Comparison of ENCODE assay signal across 12 mouse cellular contexts in the genomic region with DNA sequence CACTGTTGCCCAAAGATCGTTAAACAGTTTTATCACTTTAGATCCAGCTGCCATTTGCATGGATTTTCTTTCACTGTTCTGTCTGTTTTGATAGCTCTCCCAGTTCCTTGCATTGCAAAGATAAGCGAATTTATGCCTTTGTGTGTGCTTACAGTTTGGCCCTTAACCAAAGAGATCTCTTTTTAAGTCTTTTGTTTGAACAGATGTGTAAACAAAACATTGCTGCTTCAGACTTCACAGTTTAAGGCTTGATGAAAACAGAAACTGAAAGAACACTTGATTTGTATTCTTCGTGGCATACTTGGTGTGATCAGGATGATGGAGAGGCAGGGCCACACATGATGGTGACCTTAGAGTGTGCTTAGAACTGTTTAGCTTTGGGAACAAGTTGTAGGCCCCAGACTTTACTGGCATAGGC.
DNase-seq lines count a peak whose midpoint lies in the region; ATAC-seq lines count a peak whose summit lies in the region.
"Had no signal": no experiment of that assay in that cellular context is flagged by ENCODE, and none has a peak within 500 bp of the region (broad histone marks: within the 10 kb centered on the region; RNA-seq: fewer than 3 reads in every experiment).

No protein-coding gene starts in this region.

- H3K9ac ChIP-seq in forebrain, embryonic 14.5 days (ENCODE audit: low read length): no peak overlapping the region
- no peak overlapping the region for H3K9ac ChIP-seq in forebrain, embryonic 16.5 days (replicated peaks; ENCODE audit: low read depth, low read length)
- no peak overlapping the region for H3K9ac ChIP-seq in liver, embryonic 16.5 days (ENCODE audit: low read depth, low read length)
- H3K9ac ChIP-seq: heart, embryonic 15.5 days; hindbrain, embryonic 15.5 days; midbrain, embryonic 13.5 days had no signal

- H3K36me3 ChIP-seq in forebrain, embryonic 14.5 days (ENCODE audit: control insufficient read depth, insufficient read depth, low read length): 0 out of 2 replicates have a peak, but pooled peaks cover 5% of the 10 kb centered on the region
- no peaks in the 10 kb centered on the region for H3K36me3 ChIP-seq in forebrain, embryonic 16.5 days (ENCODE audit: control insufficient read depth, insufficient read depth)
- no peaks in the 10 kb centered on the region for H3K36me3 ChIP-seq in liver, embryonic 16.5 days (ENCODE audit: control insufficient read depth, insufficient read depth)

- H3K4me2 ChIP-seq in forebrain, embryonic 14.5 days (ENCODE audit: low read length): no peak overlapping the region
- H3K4me2 ChIP-seq in forebrain, embryonic 16.5 days (ENCODE audit: low read length): no peak overlapping the region
- peak overlapping the region; percentile 14; the same call in 1 of the 2 replicates for H3K4me2 ChIP-seq in liver, embryonic 16.5 days (ENCODE audit: low read depth, low read length)
- H3K4me2 ChIP-seq: heart, embryonic 15.5 days; hindbrain, embryonic 15.5 days; midbrain, embryonic 13.5 days had no signal

- no peak overlapping the region for H3K27ac ChIP-seq in forebrain, embryonic 14.5 days (ENCODE audit: low read depth, low read length)
- no peak overlapping the region for H3K27ac ChIP-seq in forebrain, embryonic 16.5 days (ENCODE audit: low read length)
- H3K27ac ChIP-seq in liver, embryonic 16.5 days (ENCODE audit: low read length): peak overlapping the region; percentile 52
- H3K27ac ChIP-seq: heart, embryonic 15.5 days; hindbrain, embryonic 15.5 days; midbrain, embryonic 13.5 days had no signal

- 0 out of 2 replicates have a peak, but pooled peaks cover 2% of the 10 kb centered on the region for H3K4me1 ChIP-seq in forebrain, embryonic 14.5 days (ENCODE audit: control insufficient read depth, insufficient read depth, low read length)
- H3K4me1 ChIP-seq in forebrain, embryonic 16.5 days (replicated peaks; ENCODE audit: control insufficient read depth, insufficient read depth, low read length): no peaks in the 10 kb centered on the region
- H3K4me1 ChIP-seq in liver, embryonic 16.5 days (ENCODE audit: control insufficient read depth, low read depth, low read length): peaks cover 13% of the 10 kb centered on the region
- H3K4me1 ChIP-seq: heart, embryonic 15.5 days; hindbrain, embryonic 15.5 days; midbrain, embryonic 13.5 days had no signal

- DNase-seq in forebrain, embryonic 14.5 days (ENCODE audit: low spot score): peak; percentile 25
- DNase-seq in CD4-positive helper T cell, adult 2 months (ENCODE audit: low read depth, low spot score): peak; percentile 40
- no peak for DNase-seq in right cerebral cortex, adult 2 months (ENCODE audit: low spot score in 2 of 2)
- no peak for DNase-seq in right cerebral cortex, postnatal 36 days (ENCODE audit: low spot score in 2 of 2)
- DNase-seq in adipocyte (ENCODE audit: low spot score): no peak
- DNase-seq: right cerebral cortex, postnatal 25 days had no signal

- no peak overlapping the region for H3K4me3 ChIP-seq in forebrain, embryonic 14.5 days (ENCODE audit: low read depth, low read length)
- no peak overlapping the region for H3K4me3 ChIP-seq in forebrain, embryonic 16.5 days (replicated peaks; ENCODE audit: low read length)
- H3K4me3 ChIP-seq in liver, embryonic 16.5 days (ENCODE audit: low read depth, low read length): no peak overlapping the region
- H3K4me3 ChIP-seq: heart, embryonic 15.5 days; hindbrain, embryonic 15.5 days; midbrain, embryonic 13.5 days had no signal

- no peak for ATAC-seq in forebrain, embryonic 14.5 days
- ATAC-seq in forebrain, embryonic 16.5 days: no peak
- peak; percentile 37; the same call in 1 of the 2 replicates for ATAC-seq in erythroid progenitor cell, adult 5-6 weeks (replicated peaks; ENCODE audit: low FRiP score, poor library complexity, severe bottlenecking)
- ATAC-seq in liver, embryonic 16.5 days (ENCODE audit: low read depth): peak; percentile 70
- ATAC-seq: midbrain, embryonic 13.5 days had no signal

- WGBS in forebrain, embryonic 14.5 days: 51% methylated on average over 3 of the region's 3 CpGs
- WGBS in forebrain, embryonic 16.5 days: 49% methylated on average over 3 of the region's 3 CpGs
- 28% methylated on average over 3 of the region's 3 CpGs for WGBS in liver, embryonic 16.5 days (ENCODE audit: insufficient replicate concordance)

- no peaks in the 10 kb centered on the region for H3K9me3 ChIP-seq in forebrain, embryonic 14.5 days (replicated peaks; ENCODE audit: control insufficient read depth, low read length)
- H3K9me3 ChIP-seq in forebrain, embryonic 16.5 days (ENCODE audit: control insufficient read depth, low read length): no peaks in the 10 kb centered on the region
- no peaks in the 10 kb centered on the region for H3K9me3 ChIP-seq in liver, embryonic 16.5 days (replicated peaks; ENCODE audit: control insufficient read depth, low read length)
- H3K9me3 ChIP-seq: heart, embryonic 15.5 days; hindbrain, embryonic 15.5 days; midbrain, embryonic 13.5 days had no signal

- H3K27me3 ChIP-seq in forebrain, embryonic 14.5 days (replicated peaks; ENCODE audit: control insufficient read depth, insufficient read depth, low read length): no peaks in the 10 kb centered on the region
- H3K27me3 ChIP-seq in forebrain, embryonic 16.5 days (replicated peaks; ENCODE audit: control insufficient read depth, insufficient read depth, low read length): no peaks in the 10 kb centered on the region
- no peaks in the 10 kb centered on the region for H3K27me3 ChIP-seq in liver, embryonic 16.5 days (ENCODE audit: control insufficient read depth, insufficient read depth, low read depth, low read length)
- H3K27me3 ChIP-seq: heart, embryonic 15.5 days; hindbrain, embryonic 15.5 days; midbrain, embryonic 13.5 days had no signal

Comparison
In these comparisons a context has a peak if more than half of its experiments do, and no peak if none do; other contexts are left out.
1. ATAC-seq: peak in erythroid progenitor cell, adult 5-6 weeks (single experiment) and liver, embryonic 16.5 days (single experiment); none in forebrain, embryonic 14.5 days (single experiment) and forebrain, embryonic 16.5 days (single experiment).
2. DNase-seq: peak in forebrain, embryonic 14.5 days (single experiment) and CD4-positive helper T cell, adult 2 months (single experiment); none in right cerebral cortex, adult 2 months (0 of 2), right cerebral cortex, postnatal 36 days (0 of 2) and adipocyte (single experiment).